Mouse (Mus musculus) MEL (cell line): ENCODE measurements at regions not wholly inside any gene's neighbourhood (a gene's known extent, or its start where the extent isn't known, plus 50 kb on each side); places are given as distances from the start of the nearest gene placed in this dataset.

Source experiments
- DNase-seq: peaks from one replicate; pipeline ENCODE4 v3.0.0; 2011; ENCODE audit warnings: low read depth, low spot score
- H3K27ac ChIP-seq: 2 replicates; pipeline ENCODE4 v1.5.1; 2012; ENCODE audit warnings: low read depth, mild to moderate bottlenecking, control low read depth, low read length, moderate library complexity; ENCODE audit not compliant: control insufficient read depth
- H3K27me3 ChIP-seq, 2 experiments: fragments of 150-350 bp in 1 of 2; sonication (generic) in 1 of 2; 2 replicates each; pipeline ENCODE4 v1.6.1; 2012; ENCODE audit warnings: low read length in 2 of 2, mild to moderate bottlenecking in 2 of 2, improper control_type of control experiment in 1 of 2, moderate library complexity in 1 of 2; ENCODE audit not compliant: insufficient read depth in 2 of 2, control insufficient read depth in 1 of 2
- H3K36me3 ChIP-seq, 2 experiments: 2 replicates each; pipeline ENCODE4 v1.6.1; 2012 to 2014; ENCODE audit warnings: low read length in 2 of 2, improper control_type of control experiment in 1 of 2, inconsistent platforms in 1 of 2, mild to moderate bottlenecking in 1 of 2; ENCODE audit not compliant: insufficient read depth in 2 of 2, control insufficient read depth in 1 of 2
- H3K4me1 ChIP-seq, 2 experiments: fragments of 150-350 bp in 1 of 2; sonication (generic) in 1 of 2; 2 replicates each; pipeline ENCODE4 v1.6.1; 2012; ENCODE audit warnings: low read length in 2 of 2, improper control_type of control experiment in 1 of 2, mild to moderate bottlenecking in 1 of 2; ENCODE audit not compliant: insufficient read depth in 2 of 2, control insufficient read depth in 1 of 2
- H3K4me3 ChIP-seq, 2 experiments: fragments of 150-350 bp in 1 of 2; sonication (generic) in 1 of 2; 2 replicates each; pipeline ENCODE4 v1.5.1; 2012; ENCODE audit warnings: low read depth in 2 of 2, low read length in 2 of 2, mild to moderate bottlenecking in 2 of 2, moderate library complexity in 2 of 2, control low read depth in 1 of 2, improper control_type of control experiment in 1 of 2; ENCODE audit not compliant: control insufficient read depth in 1 of 2, insufficient read depth in 1 of 2
- H3K79me2 ChIP-seq: 2 replicates; pipeline ENCODE4 v1.6.1; 2012; ENCODE audit warnings: mild to moderate bottlenecking, low read length, moderate library complexity; ENCODE audit not compliant: control insufficient read depth, poor library complexity, insufficient read depth
- H3K9ac ChIP-seq: 2 replicates; pipeline ENCODE4 v1.6.1; 2012; ENCODE audit warnings: low read depth, mild to moderate bottlenecking, control low read depth, low read length, moderate library complexity; ENCODE audit not compliant: control insufficient read depth, poor library complexity, severe bottlenecking
- H3K9me3 ChIP-seq: fragments of 150-350 bp; sonication (generic); replicated peaks from 2 replicates; pipeline ENCODE4 v1.6.1; 2012; ENCODE audit warnings: mild to moderate bottlenecking, low read length, improper control_type of control experiment, moderate library complexity; ENCODE audit not compliant: insufficient read depth
- BHLHE40 ChIP-seq: IDR thresholded peaks from 2 replicates; pipeline ENCODE4 v1.6.1; 2012; ENCODE audit warnings: low read depth, mild to moderate bottlenecking, inconsistent platforms, low read length, improper control_type of control experiment, borderline replicate concordance
- CHD1 ChIP-seq: IDR thresholded peaks from 2 replicates; pipeline ENCODE4 v1.6.1; 2012; ENCODE audit warnings: low read depth, mild to moderate bottlenecking, inconsistent platforms, low read length, improper control_type of control experiment
- CTCF ChIP-seq, 3 experiments: IDR thresholded peaks in 2 of 3; conservative IDR thresholded peaks in 1 of 3; 2 replicates each; pipeline ENCODE4 v1.5.1; 2011 to 2012; ENCODE audit warnings: low read length in 3 of 3, low read depth in 2 of 3, mild to moderate bottlenecking in 2 of 3, improper control_type of control experiment in 1 of 3, inconsistent platforms in 1 of 3, mixed read lengths in 1 of 3, moderate library complexity in 1 of 3; ENCODE audit not compliant: control insufficient read depth in 1 of 3, insufficient read depth in 1 of 3, poor library complexity in 1 of 3, severe bottlenecking in 1 of 3
- E2F4 ChIP-seq: IDR thresholded peaks from 2 replicates; pipeline ENCODE4 v1.6.1; 2011; ENCODE audit warnings: low read depth, low read length, improper control_type of control experiment, borderline replicate concordance
- ELF1 ChIP-seq: IDR thresholded peaks from 2 replicates; pipeline ENCODE4 v1.6.1; 2014; ENCODE audit warnings: low read depth, mild to moderate bottlenecking, inconsistent platforms, low read length, improper control_type of control experiment, moderate library complexity
- ETS1 ChIP-seq: IDR thresholded peaks from 2 replicates; pipeline ENCODE4 v1.6.1; 2012; ENCODE audit warnings: low read depth, mild to moderate bottlenecking, inconsistent platforms, low read length, improper control_type of control experiment, moderate library complexity
- GATA1 ChIP-seq: IDR thresholded peaks from 2 replicates; pipeline ENCODE4 v1.6.1; 2011; ENCODE audit warnings: low read depth, low read length, improper control_type of control experiment
- HCFC1 ChIP-seq: IDR thresholded peaks from 2 replicates; pipeline ENCODE4 v1.6.1; 2012; ENCODE audit warnings: low read depth, mild to moderate bottlenecking, inconsistent platforms, low read length, improper control_type of control experiment, moderate library complexity
- JUND ChIP-seq: IDR thresholded peaks from 2 replicates; pipeline ENCODE4 v1.6.1; 2011; ENCODE audit warnings: low read depth, mild to moderate bottlenecking, improper control_type of control experiment, low read length
- KAT2A ChIP-seq: conservative IDR thresholded peaks from 2 replicates; pipeline ENCODE4 v1.6.1; 2012; ENCODE audit warnings: low read depth, low read length, improper control_type of control experiment, inconsistent platforms
- MAX ChIP-seq: IDR thresholded peaks from 2 replicates; pipeline ENCODE4 v1.6.1; 2011; ENCODE audit warnings: low read length, improper control_type of control experiment
- MXI1 ChIP-seq: IDR thresholded peaks from 2 replicates; pipeline ENCODE4 v1.6.1; 2011; ENCODE audit warnings: mild to moderate bottlenecking, low read depth, low read length, improper control_type of control experiment
- MYB ChIP-seq: IDR thresholded peaks from 2 replicates; pipeline ENCODE4 v1.6.1; 2011; ENCODE audit warnings: mild to moderate bottlenecking, low read depth, low read length, improper control_type of control experiment
- NELFE ChIP-seq: IDR thresholded peaks from 2 replicates; pipeline ENCODE4 v1.6.1; 2011; ENCODE audit warnings: low read depth, low read length, improper control_type of control experiment
- RAD21 ChIP-seq: IDR thresholded peaks from 2 replicates; pipeline ENCODE4 v1.6.1; 2011; ENCODE audit warnings: mild to moderate bottlenecking, low read depth, low read length, improper control_type of control experiment
- SMC3 ChIP-seq: IDR thresholded peaks from 2 replicates; pipeline ENCODE4 v1.6.1; 2011; ENCODE audit warnings: low read depth, low read length, improper control_type of control experiment
- TAL1 ChIP-seq: IDR thresholded peaks from 2 replicates; pipeline ENCODE4 v1.6.1; 2012; ENCODE audit warnings: mild to moderate bottlenecking, inconsistent platforms, low read length, moderate library complexity, mixed read lengths
- TBP ChIP-seq: IDR thresholded peaks from 2 replicates; pipeline ENCODE4 v1.8.0; 2011; ENCODE audit warnings: low read depth, low read length, improper control_type of control experiment
- TCF12 ChIP-seq: IDR thresholded peaks from 2 replicates; pipeline ENCODE4 v1.6.1; 2014; ENCODE audit warnings: low read depth, mild to moderate bottlenecking, inconsistent platforms, low read length, improper control_type of control experiment, moderate library complexity
- UBTF ChIP-seq: IDR thresholded peaks from 2 replicates; pipeline ENCODE4 v1.6.1; 2012; ENCODE audit warnings: low read depth, mild to moderate bottlenecking, inconsistent platforms, low read length, improper control_type of control experiment, moderate library complexity, borderline replicate concordance; ENCODE audit not compliant: insufficient read depth
- USF2 ChIP-seq, 2 experiments: IDR thresholded peaks; 2 replicates each; pipeline ENCODE4 v1.6.1; 2011 to 2012; ENCODE audit warnings: improper control_type of control experiment in 2 of 2, low read length in 2 of 2, borderline replicate concordance in 1 of 2, inconsistent platforms in 1 of 2, low read depth in 1 of 2, mild to moderate bottlenecking in 1 of 2; ENCODE audit not compliant: insufficient read depth in 1 of 2
- ZKSCAN1 ChIP-seq: IDR thresholded peaks from 2 replicates; pipeline ENCODE4 v1.6.1; 2012; ENCODE audit warnings: low read depth, mild to moderate bottlenecking, inconsistent platforms, low read length, improper control_type of control experiment, moderate library complexity
- ZMIZ1 ChIP-seq: IDR thresholded peaks from 2 replicates; pipeline ENCODE4 v1.6.1; 2012; ENCODE audit warnings: low read depth, mild to moderate bottlenecking, inconsistent platforms, low read length, improper control_type of control experiment, moderate library complexity

GRCm38 (mm10) chr16:92963582-92963981 lies 137.6 kb upstream of the Runx1 start:
- Histone ChIP-seq H3K4me3 (no peak overlapping the region), H3K79me2 (no peaks in the 10 kb centered on the region), H3K27ac (no peak overlapping the region), H3K4me1 (no peaks in the 10 kb centered on the region)
- DNase-seq = no peak
- no peak for TF ChIP-seq BHLHE40
- TF ChIP-seq TBP = no peak
- no peak for TF ChIP-seq NELFE
- TF ChIP-seq TAL1 = no peak
- TF ChIP-seq ELF1 = no peak
- no peak for TF ChIP-seq ZKSCAN1
- TF ChIP-seq E2F4 = no peak
- TF ChIP-seq SMC3 = no peak
- no peak for TF ChIP-seq CTCF (IDR thresholded peaks at IDR 0.05 in 2 of 3, conservative IDR thresholded peaks at IDR 0.05 in 1 of 3; ENCODE audit: control insufficient read depth in 1 of 3, insufficient read depth in 1 of 3, low read depth in 2 of 3, low read length in 3 of 3, poor library complexity in 1 of 3, severe bottlenecking in 1 of 3)
- TF ChIP-seq CHD1 = no peak
- TF ChIP-seq MYB = no peak
- TF ChIP-seq GATA1 = no peak
- no peak for TF ChIP-seq UBTF
- no peak for TF ChIP-seq HCFC1
- TF ChIP-seq, all 39 proteins: peak for 0
- no peaks in the 10 kb centered on the region for H3K36me3 ChIP-seq
- no peak overlapping the region for H3K9ac ChIP-seq
- H3K27me3 ChIP-seq = peaks cover 0 to 2% of the 10 kb centered on the region in 2 experiments; a peak in 1 of 4 replicates
- H3K9me3 ChIP-seq = no peaks in the 10 kb centered on the region

GRCm38 (mm10) chr16:92961361-92961760 lies 135.4 kb upstream of the Runx1 start:
- no peak for DNase-seq
- Histone ChIP-seq H3K27me3 (no peaks in the 10 kb centered on the region; a peak in 1 of 4 replicates), H3K9me3 (no peaks in the 10 kb centered on the region), H3K79me2 (no peaks in the 10 kb centered on the region)
- TF ChIP-seq E2F4 (no peak), USF2 (IDR thresholded peaks at IDR 0.05; ENCODE audit: borderline replicate concordance in 1 of 2, insufficient read depth in 1 of 2, low read depth in 1 of 2, low read length in 2 of 2) (no peak), TAL1 (no peak), ZKSCAN1 (no peak), ZMIZ1 (no peak), MXI1 (no peak), CTCF (IDR thresholded peaks at IDR 0.05 in 2 of 3, conservative IDR thresholded peaks at IDR 0.05 in 1 of 3; ENCODE audit: control insufficient read depth in 1 of 3, insufficient read depth in 1 of 3, low read depth in 2 of 3, low read length in 3 of 3, poor library complexity in 1 of 3, severe bottlenecking in 1 of 3) (no peak), TCF12 (no peak), MAX (no peak), ETS1 (no peak), RAD21 (no peak), UBTF (no peak), SMC3 (no peak), JUND (no peak), KAT2A (no peak)
- TF ChIP-seq, all 39 proteins: peak for 0
- Histone ChIP-seq H3K36me3 (no peaks in the 10 kb centered on the region), H3K9ac (no peak overlapping the region), H3K4me1 (no peaks in the 10 kb centered on the region), H3K4me3 (no peak overlapping the region), H3K27ac (no peak overlapping the region)
